Mouse (Mus musculus) telencephalon, adult 2 months (tissue): Measurements from ENCODE around the gene Nars2.

Experiments
- DNase-seq: peaks from one replicate; pipeline ENCODE4 v3.0.0-alpha.2; 2011; ENCODE audit warnings: low read depth, low spot score

Gene Nars2

DNA sequence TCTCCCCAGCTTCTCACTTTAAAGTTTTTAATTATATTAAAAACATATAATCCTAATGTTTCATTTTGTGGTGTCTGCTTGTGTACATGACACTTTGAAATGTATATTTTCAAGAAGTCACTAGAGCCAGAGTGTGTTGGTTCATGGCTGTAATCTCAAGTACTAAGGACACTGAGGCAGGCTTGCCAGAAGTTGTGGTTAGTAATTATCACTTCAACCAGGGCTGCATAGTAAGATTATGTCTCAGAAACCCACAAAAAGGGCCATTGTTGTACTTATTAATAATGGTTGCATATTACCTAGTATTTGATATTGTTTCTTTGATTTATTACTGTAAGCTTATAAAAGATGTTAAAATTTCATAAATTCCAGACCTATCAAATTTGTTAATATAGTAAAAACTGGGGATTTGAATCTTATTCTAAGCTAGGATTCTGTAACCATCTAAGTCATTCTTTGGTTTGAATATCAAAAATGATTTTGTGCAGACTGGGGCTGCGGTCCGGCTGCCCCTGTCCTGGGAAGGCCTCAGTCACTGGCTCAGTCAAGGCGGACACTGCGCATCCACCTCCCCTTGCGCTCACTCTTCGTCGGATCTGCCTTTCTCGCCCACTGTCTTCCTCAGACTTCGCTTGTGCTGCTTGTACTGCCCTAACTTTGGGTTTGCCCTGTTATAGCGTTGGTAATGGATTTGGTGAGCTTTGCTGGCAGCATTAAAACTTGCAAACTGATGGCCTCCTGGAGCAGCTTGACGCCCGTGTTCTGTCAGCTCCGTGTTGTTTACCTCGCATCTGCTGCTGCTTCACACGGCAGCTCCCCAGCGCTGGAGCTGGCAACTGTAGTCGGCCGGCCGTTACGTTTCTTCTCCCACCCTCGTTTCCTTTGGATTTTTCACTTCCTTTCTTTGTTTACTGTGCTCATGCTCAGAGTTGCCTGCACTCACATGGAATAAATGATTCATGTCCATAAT, 20.0 kb downstream of the Nars2 start:
- no peak for DNase-seq

DNA sequence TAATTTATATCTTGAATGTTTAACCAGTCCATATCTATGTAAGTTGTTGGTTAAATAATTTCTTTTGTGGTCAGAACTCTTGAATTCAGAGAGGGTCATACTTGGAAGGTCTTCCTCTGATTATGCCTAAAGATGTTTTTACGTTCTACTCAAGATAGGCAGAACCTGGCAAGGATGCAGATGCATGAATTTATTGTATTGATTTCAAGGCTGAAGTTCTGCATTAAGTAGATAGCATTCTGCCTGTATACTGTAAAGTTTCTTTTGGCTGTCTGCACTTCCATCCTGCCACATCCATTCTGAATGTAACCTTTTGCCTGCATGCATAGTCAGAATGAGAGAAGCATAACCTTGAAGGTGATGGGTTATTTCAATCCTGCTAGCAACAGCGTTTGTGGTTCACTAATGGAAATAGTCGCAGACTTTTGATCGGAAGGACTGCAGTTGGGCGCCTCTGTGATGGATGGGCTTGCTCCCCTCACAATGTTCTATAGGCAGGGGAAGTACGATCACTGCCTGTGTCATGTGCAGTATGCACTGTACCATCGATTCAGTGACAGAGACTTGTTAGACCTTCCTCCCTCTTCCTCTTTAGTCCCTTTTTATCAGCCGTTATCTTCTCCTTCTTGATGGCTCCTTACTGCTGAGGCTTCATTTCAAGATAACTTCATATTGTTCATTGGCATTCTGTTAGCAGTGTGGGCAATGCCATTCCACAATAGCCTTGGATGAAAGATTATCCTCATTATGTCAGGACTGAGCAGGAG, 21.0 kb downstream of the Nars2 start:
- no peak for DNase-seq

- DNase-seq: no peak
Measured at GRCm38 (mm10) chr7:96975914-96976313, 24.6 kb downstream of the Nars2 start.

DNA sequence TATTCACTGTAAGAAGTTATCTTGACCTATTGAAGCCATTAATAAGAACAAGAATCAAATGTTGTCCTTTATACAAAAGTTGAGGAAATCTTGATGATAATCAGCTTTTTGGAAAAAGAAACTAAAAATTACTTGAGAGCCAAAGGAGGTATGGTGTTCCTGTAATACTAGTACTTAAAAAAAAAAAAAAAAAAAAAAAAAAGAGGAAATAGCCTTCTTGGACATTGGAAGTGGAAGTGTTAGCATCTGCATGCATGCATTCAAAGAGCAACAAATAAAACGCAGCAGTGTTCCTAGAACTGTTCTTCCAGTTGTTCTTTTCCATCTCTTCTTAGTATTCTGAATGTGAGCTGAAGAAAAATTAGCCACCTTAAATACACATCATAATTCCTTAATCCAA, 25.9 kb downstream of the Nars2 start:
- DNase-seq: no peak

- no peak for DNase-seq
Measured at GRCm38 (mm10) chr7:96981366-96981765, 30.1 kb downstream of the Nars2 start.

- peak; percentile 48 for DNase-seq
Measured at GRCm38 (mm10) chr7:96983660-96984347, 32.5 kb downstream of the Nars2 start.

GRCm38 (mm10) chr7:96985798-96986197, 34.5 kb downstream of the Nars2 start:
- peak; percentile 64 for DNase-seq

DNA sequence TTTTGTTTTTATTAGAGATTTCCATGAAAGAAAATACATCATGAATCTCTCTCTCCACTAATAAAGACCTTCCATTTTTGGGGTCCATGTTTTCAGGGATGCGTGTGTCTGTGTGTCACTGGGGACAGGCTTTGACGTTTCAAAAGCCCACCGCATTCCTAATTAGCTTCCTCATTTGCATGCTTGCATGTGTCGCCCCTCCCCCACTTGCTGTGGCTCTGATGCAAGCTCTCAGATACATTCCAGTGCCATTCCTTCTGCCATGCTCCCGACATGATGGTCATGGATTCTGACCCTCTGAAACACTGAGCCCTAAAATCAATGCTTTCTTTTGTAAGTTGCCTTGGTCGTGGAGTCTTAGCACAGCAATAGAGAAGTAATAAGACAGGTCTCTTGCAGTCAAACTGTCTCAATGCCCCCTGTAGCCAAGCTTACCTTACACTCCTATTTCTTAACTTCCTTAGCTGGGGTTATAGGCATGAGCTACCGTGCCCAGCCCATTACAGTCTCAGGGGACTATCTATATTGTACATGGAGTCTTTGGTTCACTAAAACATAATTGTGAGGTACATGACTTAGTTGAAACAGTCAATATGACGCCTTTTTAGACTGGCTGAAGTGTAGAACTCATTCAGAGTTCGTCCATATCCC, 35.6 kb downstream of the Nars2 start:
- DNase-seq: no peak

GRCm38 (mm10) chr7:96987676-96988075, 36.4 kb downstream of the Nars2 start:
- DNase-seq: no peak

GRCm38 (mm10) chr7:97012956-97013355, 61.7 kb downstream of the Nars2 start:
- no peak for DNase-seq

DNA sequence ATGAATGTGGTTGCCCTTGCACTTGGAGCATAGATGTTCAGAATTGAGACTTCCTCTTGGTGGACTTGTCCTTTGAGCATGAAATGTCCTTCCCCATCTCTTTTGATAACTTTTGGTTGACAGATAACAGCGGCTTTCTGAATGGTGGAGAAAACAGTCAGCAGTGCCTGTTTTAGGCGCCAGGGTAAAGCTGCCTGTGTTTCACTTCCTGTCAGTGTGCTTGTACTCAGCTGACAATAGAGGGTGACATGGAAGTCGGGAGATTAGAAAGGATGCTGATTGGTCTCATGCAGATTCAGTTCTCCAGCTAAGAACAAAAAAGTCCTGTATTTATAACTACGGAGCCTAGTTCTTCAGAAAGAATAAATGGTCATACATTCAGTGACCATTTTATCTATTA, 66.7 kb downstream of the Nars2 start:
- no peak for DNase-seq

- peak; percentile 13 for DNase-seq
Measured at GRCm38 (mm10) chr7:97018418-97018817, 67.1 kb downstream of the Nars2 start.

GRCm38 (mm10) chr7:97019303-97019702, 68.0 kb downstream of the Nars2 start:
- DNase-seq: no peak

DNA sequence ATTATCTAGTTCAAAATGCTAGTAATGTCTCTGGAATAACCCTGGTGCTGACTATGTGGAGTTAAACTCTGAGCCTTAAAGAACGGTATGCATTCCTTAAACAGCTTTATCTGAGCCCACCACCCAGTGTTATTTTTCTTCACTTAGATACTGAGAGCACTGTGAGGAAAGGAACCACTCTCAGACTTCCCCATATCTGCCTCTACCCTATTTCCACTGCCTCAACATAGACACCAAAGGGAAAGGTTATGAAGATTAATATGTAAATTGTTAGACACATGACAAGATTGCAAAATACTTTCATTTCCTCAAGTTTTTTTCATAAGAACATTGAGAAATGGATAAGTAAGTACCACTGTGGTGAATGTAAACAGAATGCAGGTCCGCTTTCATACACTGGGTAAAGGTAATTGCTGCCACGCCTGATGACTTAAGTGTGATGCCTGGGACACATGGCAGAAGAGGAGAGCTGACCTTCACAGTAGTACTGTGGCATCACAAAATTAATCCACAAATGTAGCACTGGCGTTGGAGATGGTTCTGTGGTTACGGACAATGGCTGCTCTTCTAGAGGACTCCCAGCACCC, 75.6 kb downstream of the Nars2 start:
- DNase-seq: no peak

DNA sequence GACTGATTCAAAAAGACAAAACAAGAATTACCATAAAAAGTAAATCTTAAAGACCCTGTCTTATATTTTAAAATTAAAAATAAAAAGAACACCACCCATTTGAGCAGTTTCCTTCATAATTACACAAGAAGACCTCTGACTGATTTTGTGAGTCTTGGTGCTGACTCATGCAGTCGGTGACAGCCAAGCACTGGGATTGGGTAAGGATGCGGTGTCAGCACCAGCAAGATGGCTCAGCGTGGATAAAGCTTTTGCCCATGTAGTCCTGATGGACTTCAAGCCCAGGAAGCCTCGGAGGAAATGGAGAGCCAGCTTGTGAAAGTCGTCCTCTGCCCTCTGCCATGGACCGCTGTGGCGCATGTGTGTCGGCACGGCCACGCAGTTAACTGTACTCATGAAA, 77.8 kb downstream of the Nars2 start:
- no peak for DNase-seq

DNA sequence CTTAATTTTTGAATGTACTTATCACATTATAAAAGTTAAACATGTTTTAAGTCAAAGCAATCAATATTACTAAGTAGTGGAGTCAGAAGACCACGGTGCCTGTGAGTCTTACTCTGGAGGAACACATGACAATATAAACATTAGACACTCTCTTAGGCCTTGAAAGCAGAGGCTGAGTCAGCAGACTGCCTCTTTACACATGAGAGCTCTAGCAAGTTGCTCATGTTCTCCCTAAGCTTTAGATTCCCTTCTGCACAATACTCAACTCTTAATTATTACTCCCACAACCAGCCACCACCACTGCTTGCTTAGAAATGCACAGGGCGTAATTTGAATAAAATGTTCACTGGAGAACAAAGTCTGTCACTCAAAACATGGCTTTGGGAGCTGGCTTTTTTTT, 81.1 kb downstream of the Nars2 start:
- DNase-seq: no peak

DNA sequence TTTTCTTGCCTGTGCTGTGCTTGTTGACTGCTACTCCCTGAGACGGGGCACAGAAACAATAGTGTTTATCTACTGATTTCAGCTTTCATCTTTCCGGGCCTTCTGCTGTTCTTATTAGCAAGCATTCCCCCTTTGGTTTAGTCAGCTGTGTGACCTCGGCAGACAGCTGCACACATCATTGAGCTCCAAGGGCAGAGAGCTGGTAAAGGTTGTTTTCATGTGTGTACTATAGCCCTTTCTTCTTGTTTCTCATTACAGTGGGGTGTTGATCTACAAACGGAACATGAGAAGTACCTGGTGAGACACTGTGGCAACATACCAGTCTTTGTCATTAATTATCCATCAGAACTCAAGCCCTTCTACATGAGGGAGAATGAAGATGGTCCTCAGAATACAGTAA, 88.3 kb downstream of the Nars2 start:
- no peak for DNase-seq

- DNase-seq: no peak
Measured at GRCm38 (mm10) chr7:97041868-97042449, 90.7 kb downstream of the Nars2 start.

DNA sequence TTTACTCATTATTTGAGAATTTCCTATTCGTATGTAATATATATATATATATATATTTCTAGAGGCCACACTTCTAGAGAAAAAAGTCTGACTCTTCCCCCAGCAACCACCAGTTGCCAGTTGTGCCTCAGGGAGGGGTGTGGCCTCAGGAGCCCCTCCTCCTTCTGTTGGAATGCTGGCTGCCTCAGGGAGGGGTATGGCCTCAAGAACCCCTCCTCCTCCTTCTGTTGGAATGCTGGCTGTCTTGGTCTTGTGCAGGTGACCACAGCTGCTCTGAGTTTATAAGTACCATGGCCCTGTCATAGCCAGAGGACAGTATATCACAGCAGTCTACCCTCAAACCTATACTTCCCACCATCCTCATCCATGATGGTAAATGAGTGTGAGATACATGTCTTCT, 91.7 kb downstream of the Nars2 start:
- DNase-seq: no peak

- DNase-seq: no peak
Measured at GRCm38 (mm10) chr7:97060966-97061365, 109.7 kb downstream of the Nars2 start.

DNA sequence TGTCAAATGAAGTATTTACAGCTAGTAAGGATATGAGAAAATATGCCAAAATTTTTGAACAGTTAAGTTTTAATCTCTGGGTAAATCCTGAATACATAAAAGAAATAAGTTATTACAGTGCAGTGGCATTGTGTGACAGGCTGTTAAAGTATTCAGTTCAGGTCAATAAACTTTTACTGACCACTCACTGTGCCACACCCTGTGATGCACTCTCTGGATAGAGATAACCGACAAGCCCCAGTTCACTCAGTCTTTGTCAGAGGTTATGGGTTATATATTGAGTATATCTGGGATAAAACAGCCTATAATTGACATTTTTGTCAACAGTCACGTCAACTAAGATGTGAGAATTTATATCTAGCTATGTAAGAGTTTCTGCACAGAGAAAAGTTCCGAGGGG, 120.2 kb downstream of the Nars2 start:
- no peak for DNase-seq
